Mouse (Mus musculus) urinary bladder, adult 2 months (tissue): ENCODE measurements around the gene Mrgprd. TPM values are rescaled to one million over a fixed set of nuclear protein-coding genes. Genes with fewer than 3 reads are reported as not detected.

ENCODE experiments used
- DNase-seq: peaks from one replicate; pipeline ENCODE4 v3.0.0; 2022; ENCODE audit warnings: low spot score
- polyA plus RNA-seq: library from polyadenylated mRNA; depleted of rRNA; stranded (reverse); fragments of >200 nt; gene quantifications from 2 replicates; pipeline ENCODE4 v1.2.3, GENCODE M21; 2012; rRNA removed

Gene Mrgprd
- not detected in 2 replicates for polyA plus RNA-seq

- DNase-seq, result no peak
These were observed at the start of gene Mrgprd for GRCm38 (mm10) chr7:145314785-145315411. TSS of gene Mrgprd (plus strand) at chr7:145314835.

GRCm38 (mm10) chr7:145266011-145266410 lies 48.6 kb upstream of the Mrgprd start:
- DNase-seq, result no peak

GRCm38 (mm10) chr7:145268890-145269289 lies 45.7 kb upstream of the Mrgprd start:
- no peak for DNase-seq

GRCm38 (mm10) chr7:145270955-145271354 lies 43.7 kb upstream of the Mrgprd start:
- no peak for DNase-seq

- DNase-seq, result no peak
These were observed 39.1 kb upstream of the Mrgprd start for GRCm38 (mm10) chr7:145275488-145275887.

GRCm38 (mm10) chr7:145281396-145281795 lies 33.2 kb upstream of the Mrgprd start:
- DNase-seq, result no peak

GRCm38 (mm10) chr7:145283041-145283440 lies 31.6 kb upstream of the Mrgprd start:
- no peak for DNase-seq

- DNase-seq, result peak; percentile 69
These were observed 31.0 kb upstream of the Mrgprd start, which contains the start of gene Tpcn2 for GRCm38 (mm10) chr7:145283487-145284187. TSS of gene Tpcn2 (minus strand) at chr7:145284011.

GRCm38 (mm10) chr7:145284293-145284692 lies 30.3 kb upstream of the Mrgprd start:
- DNase-seq, result no peak

GRCm38 (mm10) chr7:145285476-145285875 lies 29.2 kb upstream of the Mrgprd start:
- DNase-seq, result no peak

GRCm38 (mm10) chr7:145287410-145287809 lies 27.2 kb upstream of the Mrgprd start:
- no peak for DNase-seq

GRCm38 (mm10) chr7:145289302-145289701 lies 25.3 kb upstream of the Mrgprd start:
- no peak for DNase-seq

GRCm38 (mm10) chr7:145291847-145292246 lies 22.8 kb upstream of the Mrgprd start:
- DNase-seq, result no peak

- no peak for DNase-seq
These were observed 21.9 kb upstream of the Mrgprd start for GRCm38 (mm10) chr7:145292726-145293125.

GRCm38 (mm10) chr7:145293859-145294258 lies 20.8 kb upstream of the Mrgprd start:
- DNase-seq, result no peak

GRCm38 (mm10) chr7:145298666-145299490 lies 15.8 kb upstream of the Mrgprd start:
- DNase-seq, result no peak

GRCm38 (mm10) chr7:145299562-145300320 lies 14.9 kb upstream of the Mrgprd start:
- no peak for DNase-seq

- DNase-seq, result no peak
These were observed 14.2 kb upstream of the Mrgprd start, which contains the start of gene Mrgprf for GRCm38 (mm10) chr7:145300321-145301007. TSS of gene Mrgprf (plus strand) at chr7:145300828.

- no peak for DNase-seq
These were observed 13.7 kb upstream of the Mrgprd start for GRCm38 (mm10) chr7:145301008-145301340.

GRCm38 (mm10) chr7:145301341-145302005 lies 13.2 kb upstream of the Mrgprd start:
- DNase-seq, result peak; percentile 18
